ENCODE assay signal across 22 mouse cellular contexts in the genomic region with DNA sequence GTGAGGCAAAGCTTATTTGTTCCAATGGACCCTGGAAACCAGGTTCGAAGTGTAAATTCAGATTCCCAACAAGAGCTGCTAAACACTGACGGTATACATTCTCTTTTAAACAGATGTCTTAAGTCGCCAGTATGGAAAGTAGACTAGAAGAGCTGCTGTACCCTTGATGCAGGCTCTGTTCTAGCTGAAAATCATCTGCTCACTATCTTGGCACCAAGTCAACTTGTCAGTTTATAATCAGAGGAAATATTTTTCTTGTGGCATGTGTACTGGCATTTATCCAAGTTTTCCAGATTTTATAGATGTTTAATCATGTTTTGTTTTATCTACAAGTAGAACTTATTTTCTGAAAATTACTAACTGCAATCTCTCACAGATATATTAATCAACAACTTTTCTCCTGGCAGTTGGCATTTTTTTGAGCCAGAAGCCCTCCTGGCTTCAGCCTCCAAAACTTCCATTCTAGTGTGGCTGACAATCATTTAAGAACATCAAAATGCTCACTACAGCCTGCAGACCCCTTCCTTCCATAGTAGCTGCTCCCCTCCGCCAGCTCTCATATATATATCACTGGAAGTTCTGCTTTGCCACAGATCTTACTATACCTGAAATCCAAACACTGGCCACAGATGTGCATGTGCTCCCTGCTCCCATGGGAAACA.
"Had no signal": no experiment of that assay in that cellular context is flagged by ENCODE, and none has a peak within 500 bp of the region (broad histone marks: within the 10 kb centered on the region; RNA-seq: fewer than 3 reads in every experiment).

No protein-coding gene starts in this region.

- H3K9ac ChIP-seq: kidney, embryonic 15.5 days; limb, embryonic 12.5 days; liver, embryonic 13.5 days; midbrain, embryonic 13.5 days; neural tube, embryonic 13.5 days; stomach, embryonic 15.5 days had no signal

- H3K9me3 ChIP-seq: kidney, embryonic 15.5 days; limb, embryonic 12.5 days; liver, embryonic 13.5 days; midbrain, embryonic 10.5 days; midbrain, embryonic 13.5 days; neural tube, embryonic 13.5 days; stomach, embryonic 15.5 days had no signal

- H3K4me1 ChIP-seq: limb, embryonic 12.5 days; liver, embryonic 13.5 days; megakaryocyte, embryonic 14.5 days; midbrain, embryonic 10.5 days; midbrain, embryonic 13.5 days; stomach, embryonic 15.5 days had no signal

- H3K27ac ChIP-seq: kidney, embryonic 15.5 days; layer of hippocampus, adult 2 months; left cerebral cortex, adult 2 months; limb, embryonic 12.5 days; liver, embryonic 13.5 days; midbrain, embryonic 10.5 days; midbrain, embryonic 13.5 days; neural tube, embryonic 13.5 days; stomach, embryonic 15.5 days had no signal

- H3K36me3 ChIP-seq: kidney, embryonic 15.5 days; limb, embryonic 12.5 days; liver, embryonic 13.5 days; midbrain, embryonic 10.5 days; midbrain, embryonic 13.5 days; neural tube, embryonic 13.5 days; stomach, embryonic 15.5 days had no signal

- DNase-seq: kidney, adult 8-10 months; kidney, postnatal 25 days; layer of hippocampus, adult 9-11 months; liver, embryonic 13.5 days; lung, adult 2 months; lung, postnatal 36 days; retina, postnatal 1 day; right cerebral cortex, postnatal 25 days; spleen, adult 18-20 months; thymus, postnatal 25 days had no signal

- H3K4me3 ChIP-seq: kidney, embryonic 15.5 days; layer of hippocampus, adult 2 months; left cerebral cortex, adult 2 months; limb, embryonic 12.5 days; liver, embryonic 13.5 days; megakaryocyte, embryonic 14.5 days; midbrain, embryonic 10.5 days; midbrain, embryonic 13.5 days; myocyte; neural tube, embryonic 13.5 days; stomach, embryonic 15.5 days had no signal

- H3K4me2 ChIP-seq: kidney, embryonic 15.5 days; limb, embryonic 12.5 days; liver, embryonic 13.5 days; midbrain, embryonic 13.5 days; neural tube, embryonic 13.5 days; stomach, embryonic 15.5 days had no signal

- ATAC-seq: lung, postnatal 0 days; midbrain, embryonic 13.5 days; midbrain, embryonic 16.5 days had no signal

- H3K27me3 ChIP-seq: kidney, embryonic 15.5 days; limb, embryonic 12.5 days; liver, embryonic 13.5 days; megakaryocyte, embryonic 14.5 days; midbrain, embryonic 13.5 days; neural tube, embryonic 13.5 days; stomach, embryonic 15.5 days had no signal
